Mouse (Mus musculus) thymus, adult 2 months (tissue): ENCODE results near the gene Hes5. TPM values are rescaled to one million over a fixed set of nuclear protein-coding genes. Genes with fewer than 3 reads are reported as not detected.

ENCODE experiments used
- DNase-seq: peaks from one replicate; pipeline ENCODE4 v3.0.0; 2021
- H3K27ac ChIP-seq: fragments of 200-500 bp; 2 replicates; pipeline ENCODE4 v1.5.1; 2012; ENCODE audit warnings: low read length, control low read depth; ENCODE audit not compliant: control insufficient read depth, insufficient read depth
- H3K27me3 ChIP-seq: fragments of 200-500 bp; 2 replicates; pipeline ENCODE4 v1.6.1; 2012; ENCODE audit warnings: mild to moderate bottlenecking, low read length, moderate library complexity, mixed read lengths; ENCODE audit not compliant: control insufficient read depth, insufficient read depth
- H3K36me3 ChIP-seq: fragments of 200-500 bp; 2 replicates; pipeline ENCODE4 v1.6.1; 2012; ENCODE audit warnings: mild to moderate bottlenecking, low read length, moderate library complexity; ENCODE audit not compliant: control insufficient read depth, insufficient read depth
- H3K4me1 ChIP-seq: fragments of 200-500 bp; replicated peaks from 2 replicates; pipeline ENCODE4 v1.6.1; 2012; ENCODE audit warnings: low read length; ENCODE audit not compliant: control insufficient read depth, insufficient read depth
- H3K4me3 ChIP-seq: fragments of 200-500 bp; 2 replicates; pipeline ENCODE4 v1.5.1; 2012; ENCODE audit warnings: mild to moderate bottlenecking, low read length, control low read depth, moderate library complexity; ENCODE audit not compliant: control insufficient read depth, insufficient read depth
- CTCF ChIP-seq: fragments of 200-500 bp; IDR thresholded peaks from 2 replicates; pipeline ENCODE4 v1.5.1; 2012; ENCODE audit warnings: mild to moderate bottlenecking, control low read depth, low read length, moderate library complexity, borderline replicate concordance; ENCODE audit not compliant: control insufficient read depth, poor library complexity, insufficient read depth; ENCODE audit errors: extremely low read depth
- POLR2A ChIP-seq: fragments of 200-500 bp; IDR thresholded peaks from 2 replicates; pipeline ENCODE4 v1.6.1; 2012; ENCODE audit warnings: mild to moderate bottlenecking, low read length, control low read depth, moderate library complexity; ENCODE audit not compliant: control insufficient read depth, poor library complexity, insufficient read depth; ENCODE audit errors: extremely low read depth
- WGBS: fragments of 180-500 bp; shearing (Covaris S2); methylation state at CpG from one replicate; pipeline ENCODE4 v1.1.7; 2018; 5-methylcytosine and 5-hydroxymethylcytosine counted together
- polyA plus RNA-seq: library from polyadenylated mRNA; depleted of rRNA; stranded (reverse); fragments of >200 nt; gene quantifications from 2 replicates; pipeline ENCODE4 v1.2.3, GENCODE M21; 2012

Hes5 gene
- polyA plus RNA-seq, 1 experiment = 5.6 TPM

DNA sequence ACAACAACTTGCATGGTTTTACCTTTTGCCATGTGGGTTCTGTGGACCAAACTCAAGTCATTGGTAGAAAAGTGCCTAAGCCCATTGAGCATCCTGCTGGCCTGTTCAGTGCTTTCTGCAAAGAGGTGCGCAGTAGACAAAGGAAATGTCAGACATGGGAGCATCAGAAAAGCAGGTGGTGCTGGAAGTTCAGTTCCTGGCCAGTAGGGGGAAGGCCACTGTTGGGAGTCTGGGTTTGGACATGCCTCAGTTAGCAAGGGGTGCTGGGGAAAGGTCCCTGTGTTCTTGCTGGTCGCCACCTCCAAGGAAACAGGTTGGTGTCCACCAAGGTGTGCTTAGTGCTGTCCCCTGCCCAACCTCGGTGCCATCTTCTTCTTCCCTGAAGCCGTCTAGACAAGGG is 19.4 kb downstream of the Hes5 start:
- WGBS = 97% methylated on average over 4 of the region's 4 CpGs
- Histone ChIP-seq H3K4me1 (no peaks in the 10 kb centered on the region), H3K4me3 (no peak overlapping the region), H3K27ac (no peak overlapping the region), H3K27me3 (no peaks in the 10 kb centered on the region), H3K36me3 (peaks cover 55% of the 10 kb centered on the region)
- DNase-seq = peak; percentile 27
- TF ChIP-seq CTCF (no peak; the same call in 1 of the 2 replicates), POLR2A (no peak)

DNA sequence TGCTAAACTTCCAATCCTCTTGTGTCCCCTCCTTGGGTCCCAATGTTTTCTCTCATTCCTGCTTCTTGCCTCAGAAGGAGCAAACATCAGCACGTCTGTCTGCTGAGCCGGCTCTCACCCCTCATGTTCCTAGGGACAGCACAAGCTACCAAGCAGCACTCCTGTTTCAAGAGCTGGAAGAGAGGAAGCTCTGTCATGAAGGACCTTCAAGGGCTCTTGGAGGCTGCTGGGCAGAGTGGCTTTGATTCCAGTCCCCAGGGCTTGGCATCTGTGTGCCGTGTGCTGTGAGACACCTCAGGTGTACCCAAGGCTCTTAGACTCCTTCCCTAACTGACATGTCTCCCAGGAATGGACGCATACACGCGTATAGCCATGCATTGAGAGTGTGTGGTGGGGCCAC is 20.4 kb downstream of the Hes5 start:
- peaks cover 46% of the 10 kb centered on the region for H3K36me3 ChIP-seq
- no peak for DNase-seq
- WGBS = 96% methylated on average over 6 of the region's 6 CpGs

DNA sequence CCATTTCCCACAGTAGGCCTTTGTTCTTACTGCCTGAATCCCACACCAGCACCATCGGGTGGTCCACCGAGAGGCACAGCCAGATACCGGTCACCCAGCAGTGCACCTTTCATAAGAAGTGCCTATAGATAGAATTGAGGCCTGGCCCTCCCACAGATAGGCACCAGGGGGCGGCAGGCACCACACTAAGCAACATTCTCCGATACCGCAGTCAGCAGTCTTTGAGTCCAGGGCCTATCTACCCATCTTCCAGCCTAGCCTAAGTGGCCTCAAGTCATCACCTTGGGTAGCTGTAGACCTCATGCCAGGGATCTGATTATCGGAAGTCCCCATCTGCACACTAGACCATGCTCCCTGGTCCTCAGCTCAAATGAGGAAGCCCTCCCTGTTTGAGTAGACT is 20.8 kb downstream of the Hes5 start:
- H3K27ac ChIP-seq = no peak overlapping the region
- peaks cover 41% of the 10 kb centered on the region for H3K36me3 ChIP-seq
- H3K27me3 ChIP-seq = no peaks in the 10 kb centered on the region
- no peak overlapping the region for H3K4me3 ChIP-seq
- peak; percentile 54 for DNase-seq
- H3K4me1 ChIP-seq = no peaks in the 10 kb centered on the region; the same call in 1 of the 2 replicates
- WGBS = 52% methylated on average over 7 of the region's 7 CpGs
- TF ChIP-seq POLR2A (no peak), CTCF (peak; percentile 69; the same call in 1 of the 2 replicates)

More for the DNA sequence above, 20.4 kb downstream of the Hes5 start:
- Histone ChIP-seq H3K4me3 (no peak overlapping the region), H3K27me3 (no peaks in the 10 kb centered on the region), H3K4me1 (no peaks in the 10 kb centered on the region; the same call in 1 of the 2 replicates), H3K27ac (no peak overlapping the region)
- TF ChIP-seq POLR2A (no peak), CTCF (no peak)

DNA sequence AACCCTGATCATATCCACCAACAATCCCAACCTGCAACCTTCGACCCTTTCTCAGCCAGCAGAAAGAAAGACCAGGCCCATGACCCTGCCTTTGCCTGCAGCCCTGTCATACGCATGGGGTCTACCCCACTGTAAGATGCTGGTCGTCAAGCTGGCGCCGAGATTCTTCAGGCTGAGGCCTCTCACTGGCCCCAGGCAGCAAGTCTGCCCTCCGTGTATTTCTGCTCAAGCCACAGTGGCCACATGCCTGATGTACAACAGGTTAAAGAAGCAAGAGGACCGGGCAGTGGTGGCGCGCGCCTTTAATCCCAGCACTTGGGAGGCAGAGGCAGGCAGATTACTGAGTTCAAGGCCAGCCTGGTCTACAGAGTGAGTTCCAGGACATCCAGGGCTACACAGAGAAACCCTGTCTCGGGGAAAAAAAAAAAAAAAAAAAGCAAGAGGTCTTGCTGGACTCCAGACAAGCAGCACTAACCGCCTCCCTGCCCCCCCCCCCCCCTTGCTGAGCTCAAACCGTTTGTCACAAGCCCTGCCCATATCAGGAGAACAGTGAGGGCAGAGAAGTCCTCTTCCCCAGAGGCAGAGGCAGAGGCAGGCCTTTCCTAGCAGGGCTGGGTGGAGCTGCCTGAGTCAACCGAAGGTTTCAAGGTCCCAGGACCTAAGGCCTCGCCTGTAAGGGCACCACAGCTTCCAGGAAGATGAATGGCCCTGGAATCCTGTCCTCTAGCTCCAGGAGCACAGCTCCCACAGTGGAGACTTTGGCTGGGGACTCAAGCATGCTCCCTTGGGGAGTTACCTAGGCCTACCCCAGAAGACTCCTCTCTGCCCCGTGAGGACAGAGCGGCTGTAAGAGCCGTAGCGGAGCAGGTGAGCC is 21.8 kb downstream of the Hes5 start:
- TF ChIP-seq POLR2A = no peak
- TF ChIP-seq CTCF = no peak
- 88% methylated on average over 19 of the region's 19 CpGs for WGBS
- DNase-seq = no peak
- H3K27ac ChIP-seq = no peak overlapping the region
- no peaks in the 10 kb centered on the region for H3K27me3 ChIP-seq
- no peaks in the 10 kb centered on the region; the same call in 1 of the 2 replicates for H3K4me1 ChIP-seq
- peaks cover 33% of the 10 kb centered on the region for H3K36me3 ChIP-seq
- no peak overlapping the region for H3K4me3 ChIP-seq

DNA sequence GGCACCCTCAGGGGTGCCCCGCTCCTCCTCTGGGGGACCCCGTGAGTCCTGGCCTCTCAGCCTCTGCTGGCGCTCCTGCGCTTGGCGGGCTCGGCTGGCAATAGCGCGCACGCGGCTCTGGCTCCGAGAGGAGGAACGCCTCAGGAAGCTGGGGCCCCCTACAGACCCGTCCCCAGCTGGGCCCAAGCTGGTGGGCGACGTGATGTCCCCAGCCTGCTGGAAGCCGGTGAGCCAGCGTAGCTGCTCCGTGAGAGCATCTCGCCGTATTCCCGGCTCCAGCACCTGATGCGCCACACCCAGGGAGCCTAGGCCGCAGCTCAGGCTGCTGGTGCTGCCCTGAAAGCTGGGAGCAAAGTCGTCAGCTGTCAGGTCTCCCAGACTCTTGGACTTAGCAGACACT is 23.0 kb downstream of the Hes5 start:
- H3K4me3 ChIP-seq = no peak overlapping the region
- H3K27me3 ChIP-seq = no peaks in the 10 kb centered on the region
- H3K4me1 ChIP-seq = no peaks in the 10 kb centered on the region; the same call in 1 of the 2 replicates
- WGBS = 43% methylated on average over 24 of the region's 24 CpGs
- no peak for TF ChIP-seq CTCF
- DNase-seq = no peak
- no peak overlapping the region for H3K27ac ChIP-seq
- H3K36me3 ChIP-seq = peaks cover 20% of the 10 kb centered on the region

DNA sequence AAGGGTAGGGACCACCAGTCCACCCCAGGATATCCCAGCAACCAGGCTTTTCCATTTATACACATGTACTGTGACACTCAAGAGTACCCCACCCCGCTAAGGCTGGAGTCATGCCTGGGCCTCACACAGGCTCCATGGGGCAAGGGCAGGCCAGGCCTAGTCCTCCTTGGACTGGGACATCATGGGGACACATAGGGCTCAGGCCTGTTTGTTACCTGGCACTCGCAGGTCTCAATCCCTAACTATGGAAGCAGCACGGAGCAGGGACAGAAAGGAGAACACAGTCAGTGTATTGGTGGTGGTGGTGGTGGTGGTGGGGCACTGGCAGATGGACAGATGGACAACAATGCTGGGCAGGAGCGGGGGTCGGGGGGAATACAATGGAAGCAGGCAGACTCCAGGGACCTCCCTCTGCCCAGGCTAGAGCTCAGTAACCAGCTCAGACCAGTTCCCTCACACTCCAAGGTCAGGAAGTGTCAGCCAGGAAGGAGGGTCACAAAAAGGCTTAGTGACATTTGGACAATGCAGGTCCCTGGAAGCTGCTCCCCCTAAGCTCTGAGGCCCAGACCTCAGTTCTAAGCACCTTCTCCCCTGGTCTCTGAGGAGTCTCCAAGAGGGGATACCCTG is 24.5 kb downstream of the Hes5 start:
- no peaks in the 10 kb centered on the region; the same call in 1 of the 2 replicates for H3K4me1 ChIP-seq
- WGBS = 98% methylated on average over 5 of the region's 5 CpGs
- TF ChIP-seq POLR2A (no peak), CTCF (no peak)
- peaks cover 9% of the 10 kb centered on the region for H3K36me3 ChIP-seq
- no peak overlapping the region for H3K4me3 ChIP-seq
- no peak for DNase-seq
- no peak overlapping the region for H3K27ac ChIP-seq
- no peaks in the 10 kb centered on the region for H3K27me3 ChIP-seq
